Mouse (Mus musculus): ENCODE results near the gene Selenoh.

- TF ChIP-seq CTCF (IDR thresholded peaks at IDR 0.05; ENCODE audit: low read depth) (no peak), EP300 (IDR thresholded peaks at IDR 0.05; ENCODE audit: low read depth) (no peak)
These were observed 46.1 kb upstream of the Selenoh start for GRCm38 (mm10) chr2:84716423-84717355.

Measured in liver, postnatal 0 days (tissue).